ENCODE assay signal across 8 mouse cellular contexts in the genomic region with DNA sequence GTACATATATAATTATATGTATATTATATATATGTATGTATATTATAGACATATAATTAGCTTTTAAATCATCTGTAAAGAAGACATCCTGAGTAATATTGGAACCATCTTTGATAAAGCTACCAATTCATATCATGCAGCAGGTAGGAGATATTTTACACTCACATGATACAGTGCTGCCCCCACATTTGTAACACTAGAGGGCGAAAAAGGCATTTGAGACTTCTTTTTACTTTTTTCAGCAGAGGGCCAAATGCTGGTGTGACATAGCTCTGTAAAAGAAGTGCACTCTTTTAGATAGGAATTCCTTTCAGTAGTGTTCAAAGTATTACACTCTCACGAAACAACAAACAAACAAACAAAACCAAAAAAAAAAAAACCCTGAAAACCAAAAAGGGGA. TPM values are rescaled to one million over a fixed set of nuclear protein-coding genes. Genes with fewer than 3 reads are reported as not detected.
A peak's percentile ranks its signal among the peaks of the same experiment; 100 is the strongest.
DNase-seq lines count a peak whose midpoint lies in the region; ATAC-seq and TF ChIP-seq lines count a peak whose summit lies in the region.

No protein-coding gene starts in this region.

- DNase-seq in heart, adult 11 months = peak; percentile 78
- peak; percentile 33 for DNase-seq in testis, postnatal 10 days (ENCODE audit: low spot score)
- DNase-seq in testis, postnatal 14 days (ENCODE audit: low spot score) = no peak
- DNase-seq in kidney, postnatal 0 days (ENCODE audit: low spot score) = peak; percentile 90

- H3K9ac ChIP-seq in heart, embryonic 11.5 days (ENCODE audit: low read depth, low read length) = no peak overlapping the region
- no peak overlapping the region for H3K9ac ChIP-seq in kidney, postnatal 0 days (ENCODE audit: low read depth, low read length)

- no peaks in the 10 kb centered on the region for H3K9me3 ChIP-seq in heart, embryonic 11.5 days (replicated peaks; ENCODE audit: control insufficient read depth, low read length)
- H3K9me3 ChIP-seq in kidney, postnatal 0 days (replicated peaks; ENCODE audit: low read length) = no peaks in the 10 kb centered on the region

- ATAC-seq in heart, embryonic 11.5 days (replicated peaks; ENCODE audit: insufficient number of reproducible peaks, low FRiP score, low TSS enrichment) = no peak
- no peak for ATAC-seq in kidney, postnatal 0 days (replicated peaks; ENCODE audit: low FRiP score, low read depth)
- ATAC-seq in megakaryocyte progenitor cell, adult 5-6 weeks (replicated peaks; ENCODE audit: poor library complexity) = peak; percentile 59
- ATAC-seq in monocyte, adult 5-6 weeks (replicated peaks; ENCODE audit: insufficient number of reproducible peaks, low FRiP score, low TSS enrichment, poor library complexity, severe bottlenecking) = no peak

- H3K36me3 ChIP-seq in heart, embryonic 11.5 days (ENCODE audit: control insufficient read depth, insufficient read depth, low read length) = no peaks in the 10 kb centered on the region
- no peaks in the 10 kb centered on the region for H3K36me3 ChIP-seq in kidney, postnatal 0 days (ENCODE audit: insufficient read depth, low read length)

- peak; percentile 26; the same call in 1 of the 2 replicates for TF ChIP-seq CTCF in cortical plate, adult 2 months (IDR thresholded peaks at IDR 0.05; ENCODE audit: extremely low read depth, insufficient read depth, low read length)
- peak; percentile 85 for TF ChIP-seq CTCF in kidney, postnatal 0 days (IDR thresholded peaks at IDR 0.05; ENCODE audit: low read depth)

- no peak overlapping the region for H3K27ac ChIP-seq in heart, embryonic 11.5 days (ENCODE audit: low read depth, low read length)
- H3K27ac ChIP-seq in cortical plate, adult 2 months (ENCODE audit: insufficient read depth, low read length) = no peak overlapping the region
- H3K27ac ChIP-seq in kidney, postnatal 0 days = no peak overlapping the region

- H3K27me3 ChIP-seq in heart, embryonic 11.5 days (ENCODE audit: control insufficient read depth, insufficient read depth, low read length) = no peaks in the 10 kb centered on the region
- H3K27me3 ChIP-seq in kidney, postnatal 0 days (ENCODE audit: insufficient read depth, low read length) = no peaks in the 10 kb centered on the region

- TF ChIP-seq POLR2A in cortical plate, adult 2 months (IDR thresholded peaks at IDR 0.05; ENCODE audit: extremely low read depth, insufficient read depth, low read length) = no peak

- WGBS in heart, embryonic 11.5 days (ENCODE audit: insufficient replicate concordance) = 25% methylated on average over 2 of the region's 2 CpGs
- 22% methylated on average over 2 of the region's 2 CpGs for WGBS in kidney, postnatal 0 days

- H3K4me2 ChIP-seq in heart, embryonic 11.5 days = no peak overlapping the region
- H3K4me2 ChIP-seq in kidney, postnatal 0 days (ENCODE audit: low read length) = no peak overlapping the region

- peaks cover 5% of the 10 kb centered on the region; the same call in 1 of the 2 replicates for H3K4me1 ChIP-seq in heart, embryonic 11.5 days (ENCODE audit: control insufficient read depth, insufficient read depth, low read length)
- H3K4me1 ChIP-seq in cortical plate, adult 2 months (ENCODE audit: control insufficient read depth, insufficient read depth, low read length) = no peaks in the 10 kb centered on the region
- H3K4me1 ChIP-seq in kidney, postnatal 0 days (replicated peaks; ENCODE audit: insufficient read depth, low read length) = peaks cover 4% of the 10 kb centered on the region; the same call in 1 of the 2 replicates

- no peak overlapping the region for H3K4me3 ChIP-seq in heart, embryonic 11.5 days (ENCODE audit: low read depth, low read length)
- H3K4me3 ChIP-seq in cortical plate, adult 2 months (ENCODE audit: insufficient read depth, low read length) = no peak overlapping the region
- no peak overlapping the region for H3K4me3 ChIP-seq in kidney, postnatal 0 days (replicated peaks; ENCODE audit: low read depth, low read length)

RNA-seq across cellular contexts. Expression of a gene that starts 0.9 kb away (rescaled TPM):
- 10.6 and 11.0 TPM in 2 replicates for polyA plus RNA-seq in heart, embryonic 11.5 days (2014; fragmentation: Nextera tagmentation; extraction: Ambion mirVana)
- 31.7 and 32.5 TPM in 2 replicates for polyA plus RNA-seq in cortical plate, adult 2 months (2012; rRNA removed)
- polyA plus RNA-seq in kidney, postnatal 0 days (2015; fragmentation: Nextera tagmentation; extraction: Ambion mirVana) = 7.9 and 8.0 TPM in 2 replicates
- total RNA-seq in megakaryocyte progenitor cell, adult 5-6 weeks (2015) = 9.2 and 11.3 TPM in 2 replicates
- total RNA-seq in megakaryocyte progenitor cell, adult 5-6 weeks (2017) = 10.2 and 15.3 TPM in 2 replicates
- total RNA-seq in monocyte, adult 5-6 weeks (2017) = 18.1 to 38.1 TPM (median 33.2 TPM) in 3 replicates

RNA-seq across cellular contexts. Expression of a gene that starts 1.1 kb away (rescaled TPM):
- polyA plus RNA-seq in heart, embryonic 11.5 days (2014; fragmentation: Nextera tagmentation; extraction: Ambion mirVana) = 18.9 TPM in 2 replicates
- polyA plus RNA-seq in cortical plate, adult 2 months (2012; rRNA removed) = 30.4 and 33.2 TPM in 2 replicates
- 38.8 and 41.6 TPM in 2 replicates for polyA plus RNA-seq in kidney, postnatal 0 days (2015; fragmentation: Nextera tagmentation; extraction: Ambion mirVana)
- 8.9 and 13.4 TPM in 2 replicates for total RNA-seq in megakaryocyte progenitor cell, adult 5-6 weeks (2015)
- 7.1 and 14.9 TPM in 2 replicates for total RNA-seq in megakaryocyte progenitor cell, adult 5-6 weeks (2017)
- total RNA-seq in monocyte, adult 5-6 weeks (2017) = 2.5 TPM in 1 of 3 replicates, not detected in the others

RNA-seq across cellular contexts. Expression of a gene that starts 16.1 kb away (rescaled TPM):
- polyA plus RNA-seq in heart, embryonic 11.5 days (2014; fragmentation: Nextera tagmentation; extraction: Ambion mirVana) = 0.54 and 0.92 TPM in 2 replicates
- 2.4 and 2.8 TPM in 2 replicates for polyA plus RNA-seq in cortical plate, adult 2 months (2012; rRNA removed)
- 1.4 and 2.3 TPM in 2 replicates for polyA plus RNA-seq in kidney, postnatal 0 days (2015; fragmentation: Nextera tagmentation; extraction: Ambion mirVana)
- 0.35 TPM in 1 of 2 replicates, not detected in the other for total RNA-seq in megakaryocyte progenitor cell, adult 5-6 weeks (2015)
- 1.7 TPM in 1 of 2 replicates, not detected in the other for total RNA-seq in megakaryocyte progenitor cell, adult 5-6 weeks (2017)
- 3.4 TPM in 1 of 3 replicates, not detected in the others for total RNA-seq in monocyte, adult 5-6 weeks (2017)
